Mouse (Mus musculus) liver, embryonic 16.5 days (tissue): ENCODE measurements around the gene Wasf1. TPM values are rescaled to one million over a fixed set of nuclear protein-coding genes. Genes with fewer than 3 reads are reported as not detected.

Experiments
- ATAC-seq: fragments of 200-750 bp; cut with Nextera tagmentation; 2 replicates; pipeline ENCODE4 v1.8.0; 2017; ENCODE audit warnings: low read depth, mild to moderate bottlenecking, moderate number of reproducible peaks, moderate library complexity
- H3K27ac ChIP-seq: fragments of 300-500 bp; sonication (generic); 2 replicates; pipeline ENCODE4 v1.5.1; 2014; ENCODE audit warnings: mild to moderate bottlenecking, low read length
- H3K27me3 ChIP-seq: fragments of 300-500 bp; sonication (generic); 2 replicates; pipeline ENCODE4 v1.6.1; 2014; ENCODE audit warnings: low read depth, low read length, mixed read lengths; ENCODE audit not compliant: control insufficient read depth, insufficient read depth
- H3K36me3 ChIP-seq: fragments of 300-500 bp; sonication (generic); 2 replicates; pipeline ENCODE4 v1.6.1; 2014; ENCODE audit warnings: mild to moderate bottlenecking; ENCODE audit not compliant: control insufficient read depth, insufficient read depth
- H3K4me1 ChIP-seq: fragments of 300-500 bp; sonication (generic); 2 replicates; pipeline ENCODE4 v1.6.1; 2014; ENCODE audit warnings: low read depth, low read length, mixed read lengths; ENCODE audit not compliant: control insufficient read depth
- H3K4me2 ChIP-seq: fragments of 300-500 bp; sonication (generic); 2 replicates; pipeline ENCODE4 v1.6.1; 2014; ENCODE audit warnings: low read depth, low read length, mixed read lengths
- H3K4me3 ChIP-seq: fragments of 300-500 bp; sonication (generic); 2 replicates; pipeline ENCODE4 v1.5.1; 2014; ENCODE audit warnings: low read depth, mild to moderate bottlenecking, low read length
- H3K9ac ChIP-seq: fragments of 300-500 bp; sonication (generic); 2 replicates; pipeline ENCODE4 v1.6.1; 2014; ENCODE audit warnings: low read depth, low read length
- H3K9me3 ChIP-seq: fragments of 300-500 bp; sonication (generic); replicated peaks from 2 replicates; pipeline ENCODE4 v1.6.1; 2016; ENCODE audit warnings: low read length; ENCODE audit not compliant: control insufficient read depth
- WGBS: fragments of 180-500 bp; shearing (Covaris S2); extraction: QIAGEN DNeasy Blood & Tissue Kit; methylation state at CpG from one replicate; pipeline ENCODE4 v1.1.7; 2014; ENCODE audit not compliant: insufficient replicate concordance; 5-methylcytosine and 5-hydroxymethylcytosine counted together
- polyA plus RNA-seq: library from polyadenylated mRNA; unstranded; fragments of >200 nt; fragmentation: Nextera tagmentation; extraction: Ambion mirVana; gene quantifications from 2 replicates; pipeline ENCODE4 v1.2.1, GENCODE M21; 2015

Wasf1 gene
- polyA plus RNA-seq, 1 experiment from 2014 or later = 1.3 TPM

GRCm38 (mm10) chr10:40971256-40971655 is 88.0 kb downstream of the Wasf1 start:
- Histone ChIP-seq H3K9me3 (no peaks in the 10 kb centered on the region), H3K27ac (no peak overlapping the region), H3K4me1 (no peaks in the 10 kb centered on the region), H3K36me3 (no peaks in the 10 kb centered on the region), H3K9ac (no peak overlapping the region), H3K4me2 (no peak overlapping the region), H3K27me3 (peaks cover 8% of the 10 kb centered on the region), H3K4me3 (no peak overlapping the region)
- ATAC-seq = no peak
- 58% methylated on average over 5 of the region's 5 CpGs for WGBS

GRCm38 (mm10) chr10:40983761-40984160 is 100.5 kb downstream of the Wasf1 start:
- Histone ChIP-seq H3K36me3 (no peaks in the 10 kb centered on the region), H3K27me3 (no peaks in the 10 kb centered on the region), H3K9ac (no peak overlapping the region), H3K27ac (no peak overlapping the region), H3K9me3 (no peaks in the 10 kb centered on the region), H3K4me3 (no peak overlapping the region), H3K4me2 (no peak overlapping the region), H3K4me1 (no peaks in the 10 kb centered on the region)
- no peak for ATAC-seq

- no peaks in the 10 kb centered on the region for H3K27me3 ChIP-seq
- no peak for ATAC-seq
- no peak overlapping the region for H3K4me2 ChIP-seq
- H3K27ac ChIP-seq = no peak overlapping the region
- no peaks in the 10 kb centered on the region for H3K9me3 ChIP-seq
- H3K9ac ChIP-seq = no peak overlapping the region
- no peaks in the 10 kb centered on the region for H3K4me1 ChIP-seq
- 64% methylated on average over 3 of the region's 3 CpGs for WGBS
- no peak overlapping the region for H3K4me3 ChIP-seq
- H3K36me3 ChIP-seq = no peaks in the 10 kb centered on the region
Observed at GRCm38 (mm10) chr10:40984600-40984999, 101.3 kb downstream of the Wasf1 start.

GRCm38 (mm10) chr10:40985350-40985749 is 102.1 kb downstream of the Wasf1 start:
- H3K9me3 ChIP-seq = no peaks in the 10 kb centered on the region
- no peak for ATAC-seq
- H3K27me3 ChIP-seq = no peaks in the 10 kb centered on the region
- H3K4me2 ChIP-seq = no peak overlapping the region
- H3K4me1 ChIP-seq = no peaks in the 10 kb centered on the region
- no peaks in the 10 kb centered on the region for H3K36me3 ChIP-seq
- H3K4me3 ChIP-seq = no peak overlapping the region
- no peak overlapping the region for H3K27ac ChIP-seq
- no peak overlapping the region for H3K9ac ChIP-seq
- WGBS = 46% methylated on average over 9 of the region's 13 CpGs

Other genes starting within 250 kb of the Wasf1 start
- gene Mettl24, start 200.2 kb upstream of the Wasf1 start, polyA plus RNA-seq = 0.39 and 0.47 TPM in 2 replicates
- 13.3 and 14.2 TPM in 2 replicates for gene Cdc40, start 164 bp upstream of the Wasf1 start, polyA plus RNA-seq
- not detected in 2 replicates for gene Gpr6, start 188.8 kb downstream of the Wasf1 start, polyA plus RNA-seq